Mouse (Mus musculus) embryonic facial prominence, embryonic 12.5 days (tissue): ENCODE data around the gene Cers1. TPM values are rescaled to one million over a fixed set of nuclear protein-coding genes. Genes with fewer than 3 reads are reported as not detected.

ENCODE experiments used
- ATAC-seq: fragments of 200-750 bp; cut with Nextera tagmentation; 2 replicates; pipeline ENCODE4 v1.8.0; 2017; ENCODE audit not compliant: insufficient number of reproducible peaks, insufficient read depth, low FRiP score, low TSS enrichment
- H3K27ac ChIP-seq: fragments of 300-500 bp; sonication (generic); 2 replicates; pipeline ENCODE4 v1.5.1; 2016; ENCODE audit warnings: mild to moderate bottlenecking
- H3K27me3 ChIP-seq: fragments of 300-500 bp; sonication (generic); 2 replicates; pipeline ENCODE4 v1.6.1; 2016; ENCODE audit warnings: mild to moderate bottlenecking, moderate library complexity
- H3K36me3 ChIP-seq: fragments of 300-500 bp; sonication (generic); 2 replicates; pipeline ENCODE4 v1.6.1; 2016; ENCODE audit warnings: mild to moderate bottlenecking
- H3K4me1 ChIP-seq: fragments of 300-500 bp; sonication (generic); 2 replicates; pipeline ENCODE4 v1.6.1; 2016
- H3K4me2 ChIP-seq: fragments of 300-500 bp; sonication (generic); replicated peaks from 2 replicates; pipeline ENCODE4 v1.6.1; 2016; ENCODE audit warnings: mild to moderate bottlenecking, moderate library complexity
- H3K4me3 ChIP-seq: fragments of 300-500 bp; sonication (generic); 2 replicates; pipeline ENCODE4 v1.5.1; 2016; ENCODE audit warnings: mild to moderate bottlenecking
- H3K9ac ChIP-seq: fragments of 300-500 bp; sonication (generic); 2 replicates; pipeline ENCODE4 v1.6.1; 2016; ENCODE audit warnings: mild to moderate bottlenecking, moderate library complexity
- H3K9me3 ChIP-seq: fragments of 300-500 bp; sonication (generic); 2 replicates; pipeline ENCODE4 v1.6.1; 2016; ENCODE audit warnings: mild to moderate bottlenecking, moderate library complexity
- WGBS: fragments of 180-500 bp; shearing (Covaris S2); methylation state at CpG from one replicate; pipeline ENCODE4 v1.1.7; 2016; 5-methylcytosine and 5-hydroxymethylcytosine counted together
- polyA plus RNA-seq: library from polyadenylated mRNA; unstranded; fragments of >200 nt; fragmentation: Nextera tagmentation; extraction: Ambion mirVana; gene quantifications from 2 replicates; pipeline ENCODE4 v1.2.1, GENCODE M21; 2016

Gene Cers1
- polyA plus RNA-seq, 1 experiment from 2014 or later = 10.0 TPM

GRCm38 (mm10) chr8:70376275-70376741 is 60.7 kb downstream of the Cers1 start:
- Histone ChIP-seq H3K4me2 (peak overlapping the region; percentile 30), H3K27ac (no peak overlapping the region), H3K9ac (no peak overlapping the region), H3K36me3 (no peaks in the 10 kb centered on the region), H3K9me3 (no peaks in the 10 kb centered on the region), H3K4me1 (peaks cover 30% of the 10 kb centered on the region), H3K27me3 (peaks cover 88% of the 10 kb centered on the region), H3K4me3 (peak overlapping the region; percentile 16)
- WGBS = 8% methylated on average over 37 of the region's 37 CpGs
- no peak for ATAC-seq

GRCm38 (mm10) chr8:70377049-70377448 is 61.5 kb downstream of the Cers1 start:
- Histone ChIP-seq H3K27ac (no peak overlapping the region), H3K9me3 (no peaks in the 10 kb centered on the region), H3K4me2 (no peak overlapping the region), H3K27me3 (peaks cover 81% of the 10 kb centered on the region), H3K4me1 (peaks cover 24% of the 10 kb centered on the region), H3K4me3 (no peak overlapping the region), H3K36me3 (no peaks in the 10 kb centered on the region), H3K9ac (no peak overlapping the region)
- ATAC-seq = no peak
- 14% methylated on average over 15 of the region's 15 CpGs for WGBS

- H3K4me3 ChIP-seq = no peak overlapping the region
- no peak overlapping the region for H3K9ac ChIP-seq
- no peak overlapping the region for H3K27ac ChIP-seq
- H3K36me3 ChIP-seq = peaks cover 8% of the 10 kb centered on the region; the same call in 1 of the 2 replicates
- no peak for ATAC-seq
- H3K9me3 ChIP-seq = no peaks in the 10 kb centered on the region
- peaks cover 51% of the 10 kb centered on the region for H3K27me3 ChIP-seq
- WGBS = 84% methylated on average over 12 of the region's 12 CpGs
- no peak overlapping the region for H3K4me2 ChIP-seq
- peaks cover 7% of the 10 kb centered on the region; the same call in 1 of the 2 replicates for H3K4me1 ChIP-seq
Observed at GRCm38 (mm10) chr8:70380069-70380468, 64.5 kb downstream of the Cers1 start.

Other genes with a start within 250 kb of the Cers1 start
- 0.58 and 1.3 TPM in 2 replicates for gene Tm6sf2, start 242.9 kb upstream of the Cers1 start, polyA plus RNA-seq
- gene Hapln4, start 232.3 kb upstream of the Cers1 start, polyA plus RNA-seq = 0.04 and 0.06 TPM in 2 replicates
- gene Ncan, start 194.9 kb upstream of the Cers1 start, polyA plus RNA-seq = 4.1 and 6.1 TPM in 2 replicates
- 24.2 and 25.0 TPM in 2 replicates for gene Nr2c2ap, start 184.4 kb upstream of the Cers1 start, polyA plus RNA-seq
- gene Rfxank, start 176.6 kb upstream of the Cers1 start, polyA plus RNA-seq = 25.8 and 28.3 TPM in 2 replicates
- 46.5 and 46.7 TPM in 2 replicates for gene Borcs8, start 176.3 kb upstream of the Cers1 start, polyA plus RNA-seq
- gene Mef2b, start 176.1 kb upstream of the Cers1 start, polyA plus RNA-seq = 1.4 and 1.9 TPM in 2 replicates
- 65.9 and 72.0 TPM in 2 replicates for gene Tmem161a, start 143.4 kb upstream of the Cers1 start, polyA plus RNA-seq
- 4.4 and 4.6 TPM in 2 replicates for gene Slc25a42, start 103.5 kb upstream of the Cers1 start, polyA plus RNA-seq
- gene Sugp2, start 81.5 kb upstream of the Cers1 start, polyA plus RNA-seq = 47.5 and 54.0 TPM in 2 replicates
- 28.7 and 33.3 TPM in 2 replicates for gene Armc6, start 81.3 kb upstream of the Cers1 start, polyA plus RNA-seq
- 89.4 and 89.6 TPM in 2 replicates for gene Homer3, start 32.9 kb upstream of the Cers1 start, polyA plus RNA-seq
- 54.8 and 58.9 TPM in 2 replicates for gene Ddx49, start 13.3 kb upstream of the Cers1 start, polyA plus RNA-seq
- 267 and 295 TPM in 2 replicates for gene Cope, start 13.3 kb upstream of the Cers1 start, polyA plus RNA-seq
- gene Gdf1, start 14.0 kb downstream of the Cers1 start, polyA plus RNA-seq = 2.1 and 3.2 TPM in 2 replicates
- gene Upf1, start 37.5 kb downstream of the Cers1 start, polyA plus RNA-seq = 33.7 and 36.0 TPM in 2 replicates
- 0.61 and 1.4 TPM in 2 replicates for gene Comp, start 57.8 kb downstream of the Cers1 start, polyA plus RNA-seq
- 22.1 and 24.1 TPM in 2 replicates for gene Crtc1, start 123.8 kb downstream of the Cers1 start, polyA plus RNA-seq
- 27.7 and 29.6 TPM in 2 replicates for gene Klhl26, start 161.2 kb downstream of the Cers1 start, polyA plus RNA-seq
- 27.1 and 29.6 TPM in 2 replicates for gene Tmem59l, start 171.6 kb downstream of the Cers1 start, polyA plus RNA-seq
- 70.1 and 74.4 TPM in 2 replicates for gene Crlf1, start 177.4 kb downstream of the Cers1 start, polyA plus RNA-seq
- gene Rex1bd, start 191.0 kb downstream of the Cers1 start, polyA plus RNA-seq = 145 and 146 TPM in 2 replicates
- gene Uba52, start 195.0 kb downstream of the Cers1 start, polyA plus RNA-seq = 863 and 916 TPM in 2 replicates
- gene Fkbp8, start 211.9 kb downstream of the Cers1 start, polyA plus RNA-seq = 306 and 327 TPM in 2 replicates
- 53.0 and 54.7 TPM in 2 replicates for gene Kxd1, start 212.2 kb downstream of the Cers1 start, polyA plus RNA-seq
- gene Ell, start 223.7 kb downstream of the Cers1 start, polyA plus RNA-seq = 19.1 TPM in 2 replicates